Mouse (Mus musculus): Measurements from ENCODE around the gene Atp2c1. TPM values are rescaled to one million over a fixed set of nuclear protein-coding genes. Genes with fewer than 3 reads are reported as not detected.

Gene Atp2c1
- polyA plus RNA-seq (2012), result 14.7 and 15.4 TPM in 2 replicates

GRCm38 (mm10) chr9:105527219-105527618, at the start of gene Atp2c1:
Atp2c1 (minus strand) TSS chr9:105527319.

GRCm38 (mm10) chr9:105395218-105395627, 131.9 kb downstream of the Atp2c1 start, which contains the start of the genes Aste1 and Nek11:
Aste1 (plus strand) TSS chr9:105395392.
Nek11 (minus strand) TSS chr9:105395524.

Other genes starting within 250 kb of the Atp2c1 start
- 1.1 and 3.1 TPM in 2 replicates for gene Aste1, start 131.9 kb downstream of the Atp2c1 start, polyA plus RNA-seq (2012)
- gene Nek11, start 131.8 kb downstream of the Atp2c1 start, polyA plus RNA-seq (2012), result 0.06 and 0.10 TPM in 2 replicates
- 5.3 and 6.1 TPM in 2 replicates for gene Pik3r4, start 115.7 kb upstream of the Atp2c1 start, polyA plus RNA-seq (2012)